Mouse (Mus musculus) heart, embryonic 14.5 days (tissue): ENCODE data around the gene Exosc5. TPM values are rescaled to one million over a fixed set of nuclear protein-coding genes. Genes with fewer than 3 reads are reported as not detected.

Source experiments
- ATAC-seq: fragments of 200-750 bp; cut with Nextera tagmentation; 2 replicates; pipeline ENCODE4 v1.8.0; 2017; ENCODE audit warnings: low read depth, moderate TSS enrichment; ENCODE audit not compliant: insufficient number of reproducible peaks, insufficient read depth, low FRiP score
- H3K27ac ChIP-seq, 2 experiments: fragments of 200-500 bp in 1 of 2; fragments of 300-500 bp in 1 of 2; sonication (generic) in 1 of 2; replicated peaks in 1 of 2; 2 replicates each; pipeline ENCODE4 v1.5.1; 2012 to 2014; ENCODE audit warnings: low read depth in 2 of 2, low read length in 2 of 2, control low read depth in 1 of 2, mild to moderate bottlenecking in 1 of 2, mixed read lengths in 1 of 2; ENCODE audit not compliant: control insufficient read depth in 1 of 2, insufficient read depth in 1 of 2
- H3K27me3 ChIP-seq: fragments of 300-500 bp; sonication (generic); 2 replicates; pipeline ENCODE4 v1.6.1; 2014; ENCODE audit warnings: mild to moderate bottlenecking, low read length, control low read depth; ENCODE audit not compliant: control insufficient read depth, insufficient read depth
- H3K36me3 ChIP-seq: fragments of 300-500 bp; sonication (generic); 2 replicates; pipeline ENCODE4 v1.6.1; 2014; ENCODE audit warnings: mild to moderate bottlenecking, control low read depth, low read length, mixed read lengths; ENCODE audit not compliant: control insufficient read depth, insufficient read depth
- H3K4me1 ChIP-seq, 2 experiments: fragments of 200-500 bp in 1 of 2; fragments of 300-500 bp in 1 of 2; sonication (generic) in 1 of 2; 2 replicates each; pipeline ENCODE4 v1.6.1; 2012 to 2014; ENCODE audit warnings: low read length in 2 of 2, control low read depth in 1 of 2, mixed read lengths in 1 of 2; ENCODE audit not compliant: control insufficient read depth in 2 of 2, insufficient read depth in 2 of 2
- H3K4me2 ChIP-seq: fragments of 300-500 bp; sonication (generic); 2 replicates; pipeline ENCODE4 v1.6.1; 2014; ENCODE audit warnings: mild to moderate bottlenecking, low read length
- H3K4me3 ChIP-seq, 2 experiments: fragments of 200-500 bp in 1 of 2; fragments of 300-500 bp in 1 of 2; sonication (generic) in 1 of 2; 2 replicates each; pipeline ENCODE4 v1.5.1; 2012 to 2014; ENCODE audit warnings: low read length in 2 of 2, mild to moderate bottlenecking in 2 of 2, control low read depth in 1 of 2, low read depth in 1 of 2, moderate library complexity in 1 of 2; ENCODE audit not compliant: control insufficient read depth in 1 of 2, insufficient read depth in 1 of 2
- H3K9ac ChIP-seq: fragments of 300-500 bp; sonication (generic); 2 replicates; pipeline ENCODE4 v1.6.1; 2014; ENCODE audit warnings: mild to moderate bottlenecking, low read length
- H3K9me3 ChIP-seq: fragments of 300-500 bp; sonication (generic); 2 replicates; pipeline ENCODE4 v1.6.1; 2016; ENCODE audit warnings: low read length, control low read depth; ENCODE audit not compliant: control insufficient read depth
- WGBS: fragments of 180-500 bp; shearing (Covaris S2); extraction: QIAGEN DNeasy Blood & Tissue Kit; methylation state at CpG from one replicate; pipeline ENCODE4 v1.1.7; 2014; 5-methylcytosine and 5-hydroxymethylcytosine counted together
- polyA plus RNA-seq: library from polyadenylated mRNA; unstranded; fragments of >200 nt; fragmentation: Nextera tagmentation; extraction: Ambion mirVana; gene quantifications from 2 replicates; pipeline ENCODE4 v1.2.1, GENCODE M21; 2014

Gene Exosc5
- polyA plus RNA-seq, 1 experiment from 2014 or later, result 35.8 TPM

DNA sequence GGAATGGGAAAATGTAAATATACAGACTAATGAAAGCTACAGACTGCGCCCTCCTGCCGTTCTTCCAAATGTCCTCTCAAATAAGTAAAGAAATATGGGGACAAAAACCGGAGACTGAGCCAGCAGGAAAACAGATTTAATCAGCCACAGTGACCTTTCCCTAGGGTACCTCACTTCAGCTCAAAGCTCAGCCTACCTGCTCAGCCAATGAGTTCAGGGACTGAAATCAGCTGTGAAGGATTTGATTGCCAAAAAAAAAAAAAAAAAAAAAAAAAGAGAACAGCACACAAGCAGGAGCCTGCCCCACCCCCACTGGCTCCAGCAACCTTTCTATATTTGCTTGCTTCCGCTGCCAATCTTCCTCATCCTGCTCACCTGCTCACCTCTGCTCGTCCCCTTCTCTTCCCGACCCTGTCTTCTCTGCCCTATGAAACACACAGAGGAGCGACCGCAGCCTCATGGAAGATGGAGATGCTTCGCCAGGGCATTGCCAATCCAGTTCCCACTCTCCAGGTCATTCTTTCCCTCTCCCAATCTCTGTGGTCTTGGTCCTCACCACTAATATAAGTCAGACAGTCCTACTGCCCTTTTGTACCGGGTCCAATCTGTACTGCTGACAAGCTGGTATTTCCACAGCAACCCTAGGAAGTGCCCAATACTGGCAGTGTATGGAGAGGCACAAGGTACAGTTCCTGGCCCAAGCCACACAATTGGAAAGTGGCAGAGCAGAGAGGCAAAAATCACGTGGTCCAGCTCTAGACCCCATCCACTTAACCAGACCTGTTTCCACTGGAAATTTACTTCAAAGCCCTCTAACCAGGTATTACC is 3.1 kb upstream of the Exosc5 start:
- no peaks in the 10 kb centered on the region for H3K27me3 ChIP-seq
- no peaks in the 10 kb centered on the region for H3K36me3 ChIP-seq
- no peak overlapping the region for H3K27ac ChIP-seq
- H3K9me3 ChIP-seq, result no peaks in the 10 kb centered on the region
- no peak overlapping the region for H3K4me3 ChIP-seq
- no peak overlapping the region for H3K9ac ChIP-seq
- peaks cover 4 to 14% of the 10 kb centered on the region in 2 experiments for H3K4me1 ChIP-seq
- ATAC-seq, result no peak
- H3K4me2 ChIP-seq, result no peak overlapping the region
- WGBS, result 68% methylated on average over 11 of the region's 11 CpGs

DNA sequence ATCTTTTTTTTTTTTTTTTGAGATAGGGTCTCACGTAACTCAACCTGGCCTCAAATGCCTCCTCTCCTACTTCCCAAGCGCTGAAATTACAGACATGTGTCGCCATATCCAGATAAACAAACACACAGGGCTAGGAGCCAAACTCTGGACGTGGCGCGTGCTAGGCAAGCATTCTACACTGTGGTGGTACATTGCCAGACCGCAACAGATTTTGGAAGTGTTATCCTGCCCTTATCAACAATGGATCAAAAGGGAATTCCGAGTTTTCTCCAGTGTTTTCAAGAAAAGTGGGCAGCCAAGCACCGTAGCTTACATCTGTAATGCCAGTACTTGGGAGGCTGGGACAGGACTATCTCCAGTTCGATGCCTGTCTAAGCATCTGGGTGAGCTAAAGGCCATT is 1.2 kb upstream of the Exosc5 start:
- Histone ChIP-seq H3K9ac (peak overlapping the region; percentile 86), H3K36me3 (0 out of 2 replicates have a peak, but pooled peaks cover 8% of the 10 kb centered on the region), H3K4me1 (peaks cover 4 to 14% of the 10 kb centered on the region in 2 experiments), H3K4me2 (peak overlapping the region; percentile 79), H3K4me3 (peak overlapping the region; percentile 67 to 71), H3K27me3 (no peaks in the 10 kb centered on the region), H3K27ac (no peak overlapping the region), H3K9me3 (no peaks in the 10 kb centered on the region)
- ATAC-seq, result no peak
- 35% methylated on average over 10 of the region's 10 CpGs for whole genome bisulfite sequencing

DNA sequence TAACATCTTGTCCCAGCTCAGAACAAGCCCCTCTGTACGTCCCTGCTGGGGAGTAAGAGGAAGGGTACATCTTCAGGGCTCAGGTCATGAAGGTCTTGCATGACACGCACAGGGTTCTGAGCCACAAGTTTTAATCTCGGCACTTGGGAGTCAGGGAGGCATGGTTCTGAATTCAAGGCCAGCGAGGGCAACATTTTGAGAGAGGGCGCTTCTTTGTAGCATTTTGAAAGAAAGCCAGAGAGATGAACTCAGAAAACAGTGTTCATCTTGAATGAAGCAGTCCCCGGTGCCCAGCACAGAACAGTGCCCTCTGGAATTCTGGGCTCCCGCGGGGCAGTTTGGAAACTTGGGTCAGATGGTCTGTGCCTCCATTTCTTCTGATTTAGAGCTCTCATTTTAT is 7.4 kb downstream of the Exosc5 start:
- Histone ChIP-seq H3K9me3 (no peaks in the 10 kb centered on the region), H3K4me2 (no peak overlapping the region), H3K27me3 (no peaks in the 10 kb centered on the region), H3K36me3 (peaks cover 46% of the 10 kb centered on the region), H3K27ac (no peak overlapping the region), H3K4me3 (no peak overlapping the region), H3K9ac (no peak overlapping the region), H3K4me1 (no peaks in the 10 kb centered on the region; a peak in 1 of 4 replicates)
- ATAC-seq, result no peak
- WGBS, result 93% methylated on average over 8 of the region's 8 CpGs

DNA sequence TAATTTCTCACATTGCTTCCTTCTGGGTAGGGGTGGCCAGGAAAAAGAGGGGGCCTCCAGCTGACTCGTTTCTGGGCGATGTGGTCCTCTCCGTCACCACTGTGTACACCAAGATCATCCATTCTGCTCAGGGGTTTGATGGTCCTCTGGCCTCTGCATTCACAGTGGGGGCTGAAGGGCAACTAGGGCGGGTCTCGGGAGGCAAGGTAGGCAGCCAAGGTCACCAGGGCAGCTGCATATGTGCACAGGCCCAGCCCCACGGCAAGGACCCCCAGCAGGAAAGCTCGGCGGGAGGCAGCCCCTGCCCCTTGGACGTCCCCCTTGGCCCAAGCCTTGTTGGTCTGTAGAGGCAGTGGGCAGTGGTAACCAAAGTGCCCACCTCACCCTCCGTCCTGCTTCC is 10.2 kb downstream of the Exosc5 start:
- no peaks in the 10 kb centered on the region for H3K9me3 ChIP-seq
- H3K36me3 ChIP-seq, result peaks cover 31% of the 10 kb centered on the region
- no peak overlapping the region for H3K27ac ChIP-seq
- WGBS, result 92% methylated on average over 10 of the region's 10 CpGs
- H3K4me3 ChIP-seq, result no peak overlapping the region
- no peak overlapping the region for H3K9ac ChIP-seq
- ATAC-seq, result no peak
- no peaks in the 10 kb centered on the region; a peak in 1 of 4 replicates for H3K4me1 ChIP-seq
- no peak overlapping the region for H3K4me2 ChIP-seq
- peaks cover 10% of the 10 kb centered on the region for H3K27me3 ChIP-seq

DNA sequence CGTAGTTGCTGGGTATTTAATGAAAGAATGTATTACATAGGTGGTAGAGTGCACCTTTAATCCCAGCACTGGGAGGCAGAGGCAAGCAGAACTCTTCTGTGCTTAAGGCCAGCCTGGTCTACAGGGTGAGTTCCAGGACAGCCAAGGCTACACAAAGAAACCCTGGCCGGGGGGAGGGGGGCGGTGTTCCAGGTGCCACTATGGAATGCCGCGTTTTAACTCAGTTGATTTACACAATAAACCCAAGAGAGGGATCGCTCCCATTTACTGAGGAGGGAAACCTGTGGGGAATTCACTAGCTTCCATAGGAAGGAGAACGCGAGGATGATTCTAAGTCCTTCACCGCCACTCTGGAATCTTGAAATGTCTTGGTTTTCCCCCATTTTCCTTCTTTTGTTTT is 10.7 kb downstream of the Exosc5 start:
- ATAC-seq, result no peak
- Histone ChIP-seq H3K27me3 (peaks cover 14% of the 10 kb centered on the region), H3K9ac (no peak overlapping the region), H3K27ac (no peak overlapping the region), H3K4me2 (no peak overlapping the region), H3K36me3 (peaks cover 26% of the 10 kb centered on the region), H3K4me1 (peaks cover 0 to 1% of the 10 kb centered on the region in 2 experiments; a peak in 2 of 4 replicates), H3K4me3 (no peak overlapping the region), H3K9me3 (no peaks in the 10 kb centered on the region)
- 79% methylated on average over 9 of the region's 9 CpGs for WGBS

DNA sequence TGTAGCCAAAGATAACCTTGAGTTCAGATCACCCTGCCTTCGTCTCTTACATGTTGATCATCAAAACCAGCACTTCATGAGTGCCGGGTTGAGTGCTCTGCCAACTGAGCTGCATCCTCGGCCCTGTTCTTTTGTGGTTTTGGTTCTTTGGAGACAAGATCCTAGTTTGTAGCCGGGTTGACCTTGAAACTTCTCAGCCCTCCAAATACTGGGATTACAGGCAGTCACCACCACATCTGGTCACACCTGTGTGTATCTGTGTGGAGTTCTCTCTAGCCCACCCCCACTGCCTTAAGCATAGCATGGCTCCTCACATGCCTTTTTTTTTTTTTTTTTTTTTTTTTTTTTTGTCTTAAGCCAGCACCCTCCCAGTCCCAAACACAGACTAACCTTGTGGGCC is 11.1 kb downstream of the Exosc5 start:
- 86% methylated on average over 4 of the region's 4 CpGs for WGBS
- Histone ChIP-seq H3K4me1 (peaks cover 2 to 6% of the 10 kb centered on the region in 2 experiments; a peak in 2 of 4 replicates), H3K9ac (no peak overlapping the region)

DNA sequence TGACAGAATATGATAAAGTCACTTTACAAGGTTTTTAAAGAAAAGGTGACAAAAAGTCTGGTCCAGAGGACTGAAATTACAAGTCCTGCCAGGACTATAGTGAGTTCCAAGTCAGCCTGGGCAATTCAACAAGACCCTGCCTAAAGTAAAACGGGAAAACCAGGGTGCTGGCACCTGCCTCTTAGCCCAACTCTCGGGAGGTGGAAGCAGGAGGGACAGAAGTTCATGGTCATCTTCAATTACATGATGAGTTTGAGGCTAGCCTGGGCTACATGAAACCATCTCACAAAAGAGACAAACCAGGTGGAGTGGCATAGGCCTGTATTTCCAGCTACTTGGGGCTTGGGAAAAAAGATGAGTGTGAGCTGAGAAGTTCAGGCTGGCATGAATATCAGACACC is 12.7 kb downstream of the Exosc5 start:
- H3K36me3 ChIP-seq, result peaks cover 10% of the 10 kb centered on the region; the same call in 1 of the 2 replicates
- H3K9me3 ChIP-seq, result no peaks in the 10 kb centered on the region
- H3K4me2 ChIP-seq, result no peak overlapping the region
- 47% methylated on average over 2 of the region's 2 CpGs for WGBS
- H3K27ac ChIP-seq, result no peak overlapping the region
- H3K4me1 ChIP-seq, result peaks cover 7 to 15% of the 10 kb centered on the region in 2 experiments; a peak in 2 of 4 replicates
- H3K4me3 ChIP-seq, result no peak overlapping the region
- H3K27me3 ChIP-seq, result peaks cover 29% of the 10 kb centered on the region
- H3K9ac ChIP-seq, result no peak overlapping the region
- no peak for ATAC-seq

More for the DNA sequence above, 11.1 kb downstream of the Exosc5 start:
- H3K4me2 ChIP-seq, result no peak overlapping the region
- ATAC-seq, result no peak
- H3K4me3 ChIP-seq, result no peak overlapping the region
- no peak overlapping the region for H3K27ac ChIP-seq
- H3K9me3 ChIP-seq, result no peaks in the 10 kb centered on the region
- H3K27me3 ChIP-seq, result peaks cover 19% of the 10 kb centered on the region
- peaks cover 21% of the 10 kb centered on the region for H3K36me3 ChIP-seq
